Mouse (Mus musculus) liver, embryonic 12.5 days (tissue): ENCODE measurements around the gene 1700069L16Rik. TPM values are rescaled to one million over a fixed set of nuclear protein-coding genes. Genes with fewer than 3 reads are reported as not detected.

Experiments
- ATAC-seq: fragments of 200-750 bp; cut with Nextera tagmentation; 2 replicates; pipeline ENCODE4 v1.8.0; 2017; ENCODE audit warnings: moderate number of reproducible peaks, mild to moderate bottlenecking, moderate library complexity
- H3K27ac ChIP-seq: fragments of 300-500 bp; sonication (generic); 2 replicates; pipeline ENCODE4 v1.5.1; 2016; ENCODE audit warnings: mild to moderate bottlenecking
- H3K27me3 ChIP-seq: fragments of 300-500 bp; sonication (generic); replicated peaks from 2 replicates; pipeline ENCODE4 v1.6.1; 2016; ENCODE audit warnings: mild to moderate bottlenecking, moderate library complexity
- H3K36me3 ChIP-seq: fragments of 300-500 bp; sonication (generic); 2 replicates; pipeline ENCODE4 v1.6.1; 2016; ENCODE audit warnings: mild to moderate bottlenecking, moderate library complexity
- H3K4me1 ChIP-seq: fragments of 300-500 bp; sonication (generic); 2 replicates; pipeline ENCODE4 v1.6.1; 2016
- H3K4me2 ChIP-seq: fragments of 300-500 bp; sonication (generic); 2 replicates; pipeline ENCODE4 v1.6.1; 2016; ENCODE audit warnings: mild to moderate bottlenecking, moderate library complexity
- H3K4me3 ChIP-seq: fragments of 300-500 bp; sonication (generic); 2 replicates; pipeline ENCODE4 v1.5.1; 2016; ENCODE audit warnings: mild to moderate bottlenecking, moderate library complexity
- H3K9ac ChIP-seq: fragments of 300-500 bp; sonication (generic); 2 replicates; pipeline ENCODE4 v1.6.1; 2016; ENCODE audit warnings: mild to moderate bottlenecking, moderate library complexity
- H3K9me3 ChIP-seq: fragments of 300-500 bp; sonication (generic); replicated peaks from 2 replicates; pipeline ENCODE4 v1.6.1; 2016; ENCODE audit warnings: mild to moderate bottlenecking, moderate library complexity
- WGBS: fragments of 180-500 bp; shearing (Covaris S2); methylation state at CpG from one replicate; pipeline ENCODE4 v1.1.7; 2016; ENCODE audit not compliant: insufficient replicate concordance; 5-methylcytosine and 5-hydroxymethylcytosine counted together
- polyA plus RNA-seq: library from polyadenylated mRNA; unstranded; fragments of >200 nt; fragmentation: Nextera tagmentation; extraction: Ambion mirVana; gene quantifications from 2 replicates; pipeline ENCODE4 v1.2.1, GENCODE M21; 2016

1700069L16Rik gene
- polyA plus RNA-seq, 1 experiment from 2014 or later: not detected

DNA sequence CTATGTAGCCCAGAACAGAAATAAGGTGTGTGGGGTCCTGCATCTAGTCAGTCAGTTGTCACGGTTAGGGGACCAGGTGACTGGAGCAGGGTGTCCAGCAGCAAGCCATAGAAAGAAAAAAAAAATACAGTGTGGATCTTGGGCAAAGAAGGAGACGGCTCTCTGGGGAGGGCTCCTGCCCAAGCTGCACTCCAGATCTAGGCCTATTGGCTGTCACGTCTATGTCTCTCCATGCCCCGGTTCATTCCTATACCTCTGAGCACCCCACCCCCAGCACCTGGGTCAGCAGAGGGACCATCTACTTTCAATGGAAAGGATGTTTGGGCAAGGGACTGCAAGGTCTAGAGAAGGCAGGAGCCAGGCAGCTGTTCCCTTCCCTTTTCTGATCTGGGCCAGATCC is 45.1 kb downstream of the 1700069L16Rik start:
- no peak overlapping the region for H3K4me2 ChIP-seq
- no peak overlapping the region for H3K27ac ChIP-seq
- H3K4me1 ChIP-seq: no peaks in the 10 kb centered on the region
- H3K4me3 ChIP-seq: no peak overlapping the region
- no peaks in the 10 kb centered on the region for H3K9me3 ChIP-seq
- H3K36me3 ChIP-seq: no peaks in the 10 kb centered on the region
- no peaks in the 10 kb centered on the region for H3K27me3 ChIP-seq
- WGBS: 80% methylated on average over 4 of the region's 4 CpGs
- H3K9ac ChIP-seq: no peak overlapping the region
- no peak for ATAC-seq

DNA sequence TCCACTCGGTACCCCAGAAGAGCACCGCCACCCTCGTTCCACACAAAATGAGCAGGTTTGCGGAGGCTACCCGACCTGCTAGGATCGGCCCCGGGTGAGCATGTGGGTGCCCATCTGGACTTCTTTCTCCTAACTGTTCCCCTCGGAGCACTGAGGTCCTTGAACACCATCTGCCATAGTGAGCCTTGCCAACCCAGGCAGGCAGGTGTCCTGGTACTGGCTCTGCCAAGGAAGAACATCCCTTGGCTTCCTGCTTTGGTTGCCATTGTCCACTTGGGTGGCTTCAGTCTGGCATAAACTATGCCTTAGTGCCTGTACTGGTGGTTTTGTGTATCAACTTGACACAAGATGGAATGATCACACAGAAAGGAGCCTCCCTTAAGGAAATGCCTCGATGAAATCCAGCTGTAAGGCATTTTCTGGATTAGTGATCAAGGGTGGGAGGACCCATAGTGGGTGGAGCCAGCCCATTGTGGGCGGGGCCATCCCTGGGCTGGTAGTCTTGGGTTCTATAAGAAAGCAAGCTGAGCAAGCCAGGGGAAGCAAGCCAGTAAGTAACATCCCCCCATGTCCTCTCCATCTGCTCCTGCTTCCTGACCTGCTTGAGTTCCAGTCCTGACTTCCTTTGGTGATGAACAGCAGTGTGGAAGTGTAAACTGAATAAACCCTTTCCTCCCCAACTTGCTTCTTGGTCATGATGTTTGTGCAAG is 45.7 kb downstream of the 1700069L16Rik start:
- no peak overlapping the region for H3K4me2 ChIP-seq
- H3K9me3 ChIP-seq: no peaks in the 10 kb centered on the region
- H3K4me3 ChIP-seq: no peak overlapping the region
- H3K4me1 ChIP-seq: no peaks in the 10 kb centered on the region
- H3K9ac ChIP-seq: no peak overlapping the region
- no peaks in the 10 kb centered on the region for H3K27me3 ChIP-seq
- H3K27ac ChIP-seq: no peak overlapping the region
- WGBS: 68% methylated on average over 10 of the region's 10 CpGs
- no peak for ATAC-seq
- no peaks in the 10 kb centered on the region for H3K36me3 ChIP-seq

DNA sequence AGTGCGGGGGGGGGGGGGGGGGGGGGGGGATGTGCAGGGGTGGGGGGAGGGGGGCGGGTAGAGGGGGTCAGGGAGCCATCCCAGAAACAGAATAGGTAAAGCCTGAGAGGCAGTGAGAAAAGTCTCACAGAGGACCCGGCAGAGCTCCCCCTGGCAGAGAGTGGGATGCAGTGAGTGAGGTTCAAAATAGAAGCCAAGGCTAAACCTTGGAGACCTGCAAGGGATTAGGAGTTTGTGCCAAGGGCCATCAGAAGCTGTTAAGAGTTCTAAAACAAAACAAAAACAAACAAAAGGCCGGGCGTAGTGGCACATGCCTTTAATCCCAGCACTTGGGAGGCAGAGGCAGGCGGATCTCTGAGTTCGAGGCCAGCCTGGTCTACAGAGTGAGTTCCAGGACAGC is 47.0 kb downstream of the 1700069L16Rik start:
- Histone ChIP-seq H3K4me2 (no peak overlapping the region), H3K27ac (no peak overlapping the region), H3K4me1 (no peaks in the 10 kb centered on the region), H3K27me3 (no peaks in the 10 kb centered on the region), H3K9ac (no peak overlapping the region), H3K36me3 (no peaks in the 10 kb centered on the region), H3K9me3 (no peaks in the 10 kb centered on the region), H3K4me3 (no peak overlapping the region)
- WGBS: 61% methylated on average over 6 of the region's 7 CpGs
- ATAC-seq: no peak

DNA sequence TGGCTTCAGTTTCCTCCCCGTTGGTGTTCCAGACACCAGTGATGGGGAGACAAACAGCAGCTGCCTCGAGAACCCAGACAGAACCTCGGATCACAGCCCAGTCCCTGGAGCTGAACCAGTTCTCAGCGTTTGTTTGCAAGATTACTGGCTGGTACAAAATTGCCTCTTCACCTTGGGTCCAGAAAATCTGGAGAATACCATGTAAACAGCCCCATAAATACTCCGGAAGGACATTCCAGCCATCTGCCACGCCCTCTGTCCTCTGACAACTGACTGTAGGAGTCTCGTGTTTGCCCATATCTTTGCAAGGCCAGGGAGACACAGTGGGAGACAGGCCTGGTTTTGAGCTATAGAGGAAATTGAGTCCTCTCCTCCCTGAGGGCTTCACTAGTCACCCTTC is 49.7 kb downstream of the 1700069L16Rik start:
- ATAC-seq: no peak
- Histone ChIP-seq H3K9me3 (no peaks in the 10 kb centered on the region), H3K27me3 (no peaks in the 10 kb centered on the region), H3K4me2 (no peak overlapping the region), H3K9ac (no peak overlapping the region), H3K4me3 (no peak overlapping the region), H3K4me1 (no peaks in the 10 kb centered on the region), H3K36me3 (no peaks in the 10 kb centered on the region), H3K27ac (no peak overlapping the region)
- 57% methylated on average over 7 of the region's 7 CpGs for WGBS

DNA sequence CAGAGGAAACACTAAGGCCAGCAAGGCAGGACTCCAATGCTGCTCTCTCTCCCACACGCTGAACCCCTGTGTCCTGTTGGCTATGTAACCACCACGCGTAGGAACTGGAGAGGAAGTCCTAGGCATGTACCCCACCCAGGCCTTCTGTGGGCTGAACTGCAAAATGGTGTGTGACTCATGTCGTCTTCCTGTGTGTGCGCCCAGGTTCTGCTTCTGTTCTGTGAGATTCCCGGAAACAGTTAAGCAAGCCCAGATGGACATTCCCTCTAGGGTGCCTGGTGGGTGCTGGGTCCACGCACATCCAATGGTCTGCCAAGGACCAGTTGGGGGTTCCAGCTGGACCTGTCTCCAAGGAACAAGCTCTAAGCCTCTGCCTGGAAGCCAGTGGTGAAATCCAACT is 52.1 kb downstream of the 1700069L16Rik start:
- H3K27me3 ChIP-seq: no peaks in the 10 kb centered on the region
- H3K4me3 ChIP-seq: no peak overlapping the region
- H3K4me2 ChIP-seq: no peak overlapping the region
- H3K4me1 ChIP-seq: no peaks in the 10 kb centered on the region
- no peaks in the 10 kb centered on the region; the same call in 1 of the 2 replicates for H3K9me3 ChIP-seq
- WGBS: 25% methylated on average over 7 of the region's 7 CpGs
- H3K36me3 ChIP-seq: no peaks in the 10 kb centered on the region
- no peak overlapping the region for H3K9ac ChIP-seq
- no peak for ATAC-seq
- H3K27ac ChIP-seq: no peak overlapping the region

DNA sequence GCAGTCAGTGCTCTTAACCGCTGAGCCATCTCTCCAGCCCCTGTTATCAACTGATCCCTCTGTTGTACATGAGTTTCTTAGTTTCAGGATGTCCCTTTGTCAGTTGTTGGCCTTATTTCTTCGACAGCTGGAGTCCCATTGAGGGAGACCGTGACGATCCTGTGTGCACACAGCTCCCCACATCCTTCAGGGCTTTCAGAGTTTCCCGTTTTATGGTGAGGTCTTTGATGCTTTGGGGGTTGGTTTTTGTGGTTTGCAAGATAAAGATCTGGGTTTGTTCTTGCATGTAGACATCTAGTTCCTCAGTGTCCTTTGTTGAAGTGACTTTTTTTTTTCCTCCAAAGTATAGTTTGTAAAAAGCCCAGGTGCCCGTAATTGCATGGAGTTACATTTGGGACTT is 54.0 kb downstream of the 1700069L16Rik start:
- no peak overlapping the region for H3K4me3 ChIP-seq
- no peak for ATAC-seq
- H3K9me3 ChIP-seq: no peaks in the 10 kb centered on the region; the same call in 1 of the 2 replicates
- 17% methylated on average over 6 of the region's 6 CpGs for WGBS
- no peaks in the 10 kb centered on the region for H3K27me3 ChIP-seq
- no peak overlapping the region for H3K4me2 ChIP-seq
- no peaks in the 10 kb centered on the region for H3K36me3 ChIP-seq
- no peak overlapping the region for H3K9ac ChIP-seq
- no peak overlapping the region for H3K27ac ChIP-seq
- no peaks in the 10 kb centered on the region for H3K4me1 ChIP-seq

- no peaks in the 10 kb centered on the region for H3K27me3 ChIP-seq
- H3K4me3 ChIP-seq: no peak overlapping the region
- H3K27ac ChIP-seq: no peak overlapping the region
- no peak overlapping the region for H3K4me2 ChIP-seq
- H3K9me3 ChIP-seq: no peaks in the 10 kb centered on the region; the same call in 1 of the 2 replicates
- 41% methylated on average over 3 of the region's 3 CpGs for WGBS
- no peaks in the 10 kb centered on the region for H3K36me3 ChIP-seq
- H3K4me1 ChIP-seq: no peaks in the 10 kb centered on the region
- H3K9ac ChIP-seq: no peak overlapping the region
- ATAC-seq: no peak
These were observed 54.5 kb downstream of the 1700069L16Rik start for GRCm38 (mm10) chr5:113670110-113670509.

- Histone ChIP-seq H3K9me3 (no peaks in the 10 kb centered on the region; the same call in 1 of the 2 replicates), H3K27me3 (no peaks in the 10 kb centered on the region), H3K36me3 (no peaks in the 10 kb centered on the region), H3K4me2 (no peak overlapping the region), H3K27ac (no peak overlapping the region), H3K9ac (no peak overlapping the region), H3K4me3 (no peak overlapping the region), H3K4me1 (peaks cover 6% of the 10 kb centered on the region)
- WGBS: 61% methylated on average over 12 of the region's 12 CpGs
- no peak for ATAC-seq
These were observed 59.9 kb downstream of the 1700069L16Rik start for GRCm38 (mm10) chr5:113664629-113665195.

GRCm38 (mm10) chr5:113664127-113664526 is 60.4 kb downstream of the 1700069L16Rik start:
- no peaks in the 10 kb centered on the region for H3K36me3 ChIP-seq
- WGBS: 47% methylated on average over 6 of the region's 6 CpGs
- H3K9me3 ChIP-seq: no peaks in the 10 kb centered on the region; the same call in 1 of the 2 replicates
- no peak overlapping the region for H3K4me2 ChIP-seq
- no peak overlapping the region for H3K27ac ChIP-seq
- H3K9ac ChIP-seq: no peak overlapping the region
- H3K27me3 ChIP-seq: no peaks in the 10 kb centered on the region
- peaks cover 6% of the 10 kb centered on the region for H3K4me1 ChIP-seq
- no peak overlapping the region for H3K4me3 ChIP-seq
- ATAC-seq: no peak

DNA sequence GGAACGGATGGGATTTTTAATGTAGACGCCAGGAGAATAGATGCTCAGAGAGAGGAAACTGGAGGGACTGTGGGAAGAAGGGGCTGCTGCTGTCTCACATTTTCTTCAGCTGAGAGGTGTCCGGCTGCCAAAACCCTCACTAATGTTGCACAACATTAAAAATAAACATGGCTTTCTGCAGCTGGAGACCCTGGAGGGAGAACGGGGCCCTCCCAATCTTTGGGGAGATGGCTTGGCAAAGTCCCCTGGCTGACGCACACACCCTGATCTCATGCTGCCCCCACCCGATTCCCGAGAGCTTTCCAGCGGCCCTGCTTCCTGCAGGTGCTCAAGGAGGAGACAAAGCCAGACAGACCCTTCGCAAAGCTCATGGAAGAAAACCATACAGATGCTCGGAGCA is 63.7 kb downstream of the 1700069L16Rik start:
- Histone ChIP-seq H3K4me3 (no peak overlapping the region), H3K4me2 (no peak overlapping the region), H3K27me3 (no peaks in the 10 kb centered on the region), H3K9ac (no peak overlapping the region), H3K4me1 (peaks cover 6% of the 10 kb centered on the region), H3K36me3 (no peaks in the 10 kb centered on the region), H3K27ac (no peak overlapping the region), H3K9me3 (no peaks in the 10 kb centered on the region)
- 62% methylated on average over 10 of the region's 10 CpGs for WGBS
- ATAC-seq: no peak

GRCm38 (mm10) chr5:113654821-113655220 is 69.8 kb downstream of the 1700069L16Rik start:
- H3K27ac ChIP-seq: no peak overlapping the region
- no peaks in the 10 kb centered on the region for H3K36me3 ChIP-seq
- no peaks in the 10 kb centered on the region for H3K9me3 ChIP-seq
- H3K4me3 ChIP-seq: no peak overlapping the region
- peaks cover 25% of the 10 kb centered on the region for H3K27me3 ChIP-seq
- WGBS: 74% methylated on average over 12 of the region's 12 CpGs
- no peak overlapping the region for H3K9ac ChIP-seq
- peaks cover 11% of the 10 kb centered on the region; the same call in 1 of the 2 replicates for H3K4me1 ChIP-seq
- ATAC-seq: no peak
- H3K4me2 ChIP-seq: no peak overlapping the region

DNA sequence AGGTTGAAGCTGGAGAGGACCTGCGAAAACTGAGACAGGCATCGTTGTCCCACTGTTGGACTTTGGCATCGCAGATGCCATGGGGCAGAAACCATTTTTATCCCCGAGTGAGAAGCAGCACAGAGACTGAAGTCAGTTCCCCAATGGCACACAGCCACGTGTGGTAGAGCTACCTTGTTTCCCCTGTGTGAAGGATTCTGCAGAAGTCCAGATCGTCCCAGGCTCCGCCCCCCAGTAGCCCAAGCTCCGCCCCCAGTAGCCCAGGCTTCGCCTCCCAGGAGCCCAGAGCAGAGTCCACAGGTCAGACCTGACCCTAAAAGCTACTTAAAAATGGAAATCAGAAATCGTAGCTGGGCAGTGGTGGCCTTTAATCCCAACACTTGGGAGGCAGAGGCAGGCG is 70.4 kb downstream of the 1700069L16Rik start:
- 59% methylated on average over 11 of the region's 11 CpGs for WGBS
- peaks cover 30% of the 10 kb centered on the region for H3K27me3 ChIP-seq

More for the DNA sequence above, 70.4 kb downstream of the 1700069L16Rik start:
- Histone ChIP-seq H3K36me3 (no peaks in the 10 kb centered on the region), H3K4me3 (no peak overlapping the region), H3K4me2 (no peak overlapping the region), H3K4me1 (peaks cover 11% of the 10 kb centered on the region; the same call in 1 of the 2 replicates), H3K27ac (no peak overlapping the region), H3K9ac (no peak overlapping the region), H3K9me3 (no peaks in the 10 kb centered on the region)
- no peak for ATAC-seq
